ENCODE assay signal across 8 mouse cellular contexts in the genomic region with DNA sequence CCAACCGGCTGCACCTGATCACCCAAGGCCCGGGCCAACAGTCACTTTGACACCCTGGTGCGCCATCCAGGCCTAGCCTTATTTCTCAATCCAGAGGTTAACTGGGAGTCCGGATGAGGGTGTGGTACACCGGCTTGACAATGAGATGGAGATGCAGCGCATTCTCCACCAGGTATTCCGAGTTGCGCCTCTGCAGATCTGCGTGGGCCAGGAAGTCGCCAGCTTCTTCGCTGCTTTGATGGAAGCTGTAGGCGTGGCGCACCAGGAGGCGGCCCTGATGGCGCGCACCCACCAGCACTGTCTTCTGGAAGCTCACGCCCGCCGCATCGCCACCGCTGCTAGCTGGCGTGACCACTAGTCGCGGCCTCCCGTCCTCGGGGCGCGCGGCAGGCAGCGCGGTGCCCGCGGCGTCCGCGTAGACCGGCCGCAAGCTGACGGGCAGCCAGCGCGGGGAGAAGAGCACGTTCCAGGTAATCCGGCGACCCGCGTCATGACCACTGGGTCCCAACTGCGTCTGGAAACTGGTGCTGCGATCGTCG. TPM values are rescaled to one million over a fixed set of nuclear protein-coding genes. Genes with fewer than 3 reads are reported as not detected.
DNase-seq lines count a peak whose midpoint lies in the region; ATAC-seq and TF ChIP-seq lines count a peak whose summit lies in the region.

No protein-coding gene starts in this region.

- ATAC-seq in heart, embryonic 12.5 days (ENCODE audit: insufficient number of reproducible peaks, low FRiP score) = no peak
- ATAC-seq in liver, embryonic 13.5 days (ENCODE audit: low read depth) = no peak

- H3K36me3 ChIP-seq in heart, embryonic 12.5 days = no peaks in the 10 kb centered on the region
- H3K36me3 ChIP-seq in E14TG2a.4 (ENCODE audit: insufficient read depth, low read length) = no peaks in the 10 kb centered on the region
- H3K36me3 ChIP-seq in forebrain, embryonic 10.5 days (replicated peaks) = no peaks in the 10 kb centered on the region
- H3K36me3 ChIP-seq in liver, embryonic 13.5 days = no peaks in the 10 kb centered on the region

- H3K9me3 ChIP-seq in heart, embryonic 12.5 days (replicated peaks) = no peaks in the 10 kb centered on the region
- H3K9me3 ChIP-seq in E14TG2a.4 (ENCODE audit: low read length) = no peaks in the 10 kb centered on the region
- H3K9me3 ChIP-seq in forebrain, embryonic 10.5 days = no peaks in the 10 kb centered on the region
- no peaks in the 10 kb centered on the region for H3K9me3 ChIP-seq in liver, embryonic 13.5 days (replicated peaks)

- WGBS in heart, embryonic 12.5 days = 2% methylated on average over 50 of the region's 50 CpGs
- WGBS in forebrain, embryonic 10.5 days = 3% methylated on average over 50 of the region's 50 CpGs
- WGBS in liver, embryonic 13.5 days (ENCODE audit: insufficient replicate concordance) = 2% methylated on average over 50 of the region's 50 CpGs

- H3K4me1 ChIP-seq in heart, embryonic 12.5 days (replicated peaks) = peaks cover 27% of the 10 kb centered on the region
- peaks cover 84% of the 10 kb centered on the region for H3K4me1 ChIP-seq in E14TG2a.4 (replicated peaks; ENCODE audit: low read depth, low read length)
- peaks cover 85% of the 10 kb centered on the region for H3K4me1 ChIP-seq in forebrain, embryonic 10.5 days
- H3K4me1 ChIP-seq in liver, embryonic 13.5 days (replicated peaks) = peaks cover 26% of the 10 kb centered on the region

- intact Hi-C loops in heart, postnatal 10 days (cut with DNase I) = no loop called here

- no peak overlapping the region for H3K27ac ChIP-seq in heart, embryonic 12.5 days (ENCODE audit: poor library complexity, severe bottlenecking)
- peak overlapping the region; percentile 67 for H3K27ac ChIP-seq in forebrain, embryonic 10.5 days
- no peak overlapping the region for H3K27ac ChIP-seq in liver, embryonic 13.5 days

- TF ChIP-seq CTCF in E14TG2a.4 (conservative IDR thresholded peaks at IDR 0.05; ENCODE audit: low read length) = no peak

- DNase-seq in heart, postnatal 10 days = no peak
- no peak for DNase-seq in forebrain, embryonic 10.5 days (ENCODE audit: extremely low spot score, low spot score)
- no peak for DNase-seq in liver, embryonic 13.5 days
- DNase-seq in c-Kit-positive CD71-positive TER-119-positive erythroid progenitor cells, embryonic 14.5 days (ENCODE audit: low spot score) = no peak
- DNase-seq in layer of hippocampus, adult 9-11 months = no peak
- DNase-seq in thymus, postnatal 0 days (ENCODE audit: low spot score) = no peak

- peaks cover 90% of the 10 kb centered on the region for H3K27me3 ChIP-seq in heart, embryonic 12.5 days (replicated peaks)
- H3K27me3 ChIP-seq in E14TG2a.4 (ENCODE audit: insufficient read depth, low read length) = peaks cover 78% of the 10 kb centered on the region
- peaks cover 82% of the 10 kb centered on the region for H3K27me3 ChIP-seq in forebrain, embryonic 10.5 days (ENCODE audit: poor library complexity, severe bottlenecking)
- peaks cover 87% of the 10 kb centered on the region for H3K27me3 ChIP-seq in liver, embryonic 13.5 days

- H3K4me3 ChIP-seq in heart, embryonic 12.5 days = peak overlapping the region; percentile 47
- peak overlapping the region; percentile 77 for H3K4me3 ChIP-seq in E14TG2a.4 (replicated peaks; ENCODE audit: low read length)
- peak overlapping the region; percentile 58 for H3K4me3 ChIP-seq in forebrain, embryonic 10.5 days
- peak overlapping the region; percentile 32 for H3K4me3 ChIP-seq in liver, embryonic 13.5 days (replicated peaks)

- peak overlapping the region; percentile 28; the same call in 1 of the 2 replicates for H3K9ac ChIP-seq in heart, embryonic 12.5 days
- H3K9ac ChIP-seq in liver, embryonic 13.5 days = no peak overlapping the region

- peak overlapping the region; percentile 80 for H3K4me2 ChIP-seq in heart, embryonic 12.5 days
- peak overlapping the region; percentile 57 for H3K4me2 ChIP-seq in liver, embryonic 13.5 days

RNA-seq across cellular contexts. Expression of gene Btbd17, which starts 4.3 kb away (rescaled TPM):
- 0.18 TPM in 1 of 2 replicates, not detected in the other for polyA plus RNA-seq in heart, embryonic 12.5 days (2016; fragmentation: Nextera tagmentation; extraction: Ambion mirVana)
- under 1 TPM in 1 of 2 experiments, not detected in 1; 0.32 TPM for total RNA-seq in heart, postnatal 10 days (2021)
- polyA plus RNA-seq in forebrain, embryonic 10.5 days (2016; fragmentation: Nextera tagmentation; extraction: Ambion mirVana) = 20.7 and 20.8 TPM in 2 replicates
- 0.07 and 0.13 TPM in 2 replicates for polyA plus RNA-seq in liver, embryonic 13.5 days (2015; fragmentation: Nextera tagmentation; extraction: Ambion mirVana)
- polyA plus RNA-seq in thymus, postnatal 0 days (2015; fragmentation: Nextera tagmentation; extraction: Ambion mirVana) = 0.14 TPM in 1 of 2 replicates, not detected in the other

RNA-seq across cellular contexts. Expression of gene Gpr142, which starts 7.3 kb away (rescaled TPM):
- not detected in 2 replicates for polyA plus RNA-seq in heart, embryonic 12.5 days (2016; fragmentation: Nextera tagmentation; extraction: Ambion mirVana)
- not detected for total RNA-seq in heart, postnatal 10 days (2021)
- polyA plus RNA-seq in forebrain, embryonic 10.5 days (2016; fragmentation: Nextera tagmentation; extraction: Ambion mirVana) = 0.21 TPM in 1 of 2 replicates, not detected in the other
- polyA plus RNA-seq in liver, embryonic 13.5 days (2015; fragmentation: Nextera tagmentation; extraction: Ambion mirVana) = not detected in 2 replicates
- not detected in 2 replicates for polyA plus RNA-seq in thymus, postnatal 0 days (2015; fragmentation: Nextera tagmentation; extraction: Ambion mirVana)

RNA-seq across cellular contexts. Expression of gene Kif19a, which starts 26.2 kb away (rescaled TPM):
- 0.32 TPM in 1 of 2 replicates, not detected in the other for polyA plus RNA-seq in heart, embryonic 12.5 days (2016; fragmentation: Nextera tagmentation; extraction: Ambion mirVana)
- total RNA-seq in heart, postnatal 10 days (2021) = under 1 TPM; 0.24 to 0.47 TPM
- 0.33 and 0.71 TPM in 2 replicates for polyA plus RNA-seq in forebrain, embryonic 10.5 days (2016; fragmentation: Nextera tagmentation; extraction: Ambion mirVana)
- polyA plus RNA-seq in liver, embryonic 13.5 days (2015; fragmentation: Nextera tagmentation; extraction: Ambion mirVana) = 0.07 and 0.12 TPM in 2 replicates
- 0.09 TPM in 2 replicates for polyA plus RNA-seq in thymus, postnatal 0 days (2015; fragmentation: Nextera tagmentation; extraction: Ambion mirVana)

RNA-seq across cellular contexts. Expression of gene Gprc5c, which starts 59.5 kb away (rescaled TPM):
- 26.6 and 26.7 TPM in 2 replicates for polyA plus RNA-seq in heart, embryonic 12.5 days (2016; fragmentation: Nextera tagmentation; extraction: Ambion mirVana)
- total RNA-seq in heart, postnatal 10 days (2021) = 10 to 100 TPM; 12.9 to 18.1 TPM
- polyA plus RNA-seq in forebrain, embryonic 10.5 days (2016; fragmentation: Nextera tagmentation; extraction: Ambion mirVana) = 31.7 and 32.3 TPM in 2 replicates
- polyA plus RNA-seq in liver, embryonic 13.5 days (2015; fragmentation: Nextera tagmentation; extraction: Ambion mirVana) = 11.3 and 12.8 TPM in 2 replicates
- 5.0 and 5.3 TPM in 2 replicates for polyA plus RNA-seq in thymus, postnatal 0 days (2015; fragmentation: Nextera tagmentation; extraction: Ambion mirVana)

Comparison
In these comparisons a context has a peak if more than half of its experiments do, and no peak if none do; other contexts are left out.
1. RNA of gene Btbd17, which starts 4.3 kb away (polyA plus RNA-seq): 20.7 to 20.8 TPM in forebrain, embryonic 10.5 days; 0.18 TPM in heart, embryonic 12.5 days, 0.07 to 0.13 TPM in liver, embryonic 13.5 days and 0.14 TPM in thymus, postnatal 0 days; every median in the first group is over 10 times any median in the second.
2. Peak in every context shown above with its lines, with median percentiles within 50 percentile points of each other: H3K4me3 ChIP-seq.